Mouse (Mus musculus): ENCODE results near the gene Tinag. TPM values are rescaled to one million over a fixed set of nuclear protein-coding genes. Genes with fewer than 3 reads are reported as not detected.
"Not testable (repeated sequence)": the region's sequence is repeated elsewhere in the genome, so short reads cannot be mapped to it uniquely, and the experiment has no call there.

Tinag gene
- polyA plus RNA-seq (2015; fragmentation: Nextera tagmentation; extraction: Ambion mirVana), result not detected in 2 replicates

- no peak within 1 kb of the TSS for H3K9ac ChIP-seq (replicated peaks)
- WGBS, result 69% methylated on average over 2 of the region's 2 CpGs
These were observed at the start of gene Tinag for GRCm38 (mm10) chr9:77045585-77045984. TSS of gene Tinag (minus strand) at chr9:77045794.

GRCm38 (mm10) chr9:77083221-77083620, 37.6 kb upstream of the Tinag start:
- H3K4me1 ChIP-seq (replicated peaks); H3K9ac ChIP-seq (replicated peaks); H3K9me3 ChIP-seq; H3K27ac ChIP-seq; H3K36me3 ChIP-seq; H3K27me3 ChIP-seq; H3K4me2 ChIP-seq (replicated peaks); ATAC-seq; H3K4me3 ChIP-seq (replicated peaks): not testable (repeated sequence)
- WGBS, result 83% methylated on average over 1 of the region's 1 CpGs

More at GRCm38 (mm10) chr9:77045585-77045984, at the start of gene Tinag:
- H3K4me1 ChIP-seq (replicated peaks), result no peaks in the 10 kb centered on the region
- H3K27ac ChIP-seq, result no peak within 1 kb of the TSS
- no peak within 1 kb of the TSS for H3K4me3 ChIP-seq (replicated peaks)
- ATAC-seq, result no peak
- no peaks in the 10 kb centered on the region for H3K9me3 ChIP-seq
- H3K36me3 ChIP-seq, result no peaks in the 10 kb centered on the region
- no peaks in the 10 kb centered on the region for H3K27me3 ChIP-seq
- H3K4me2 ChIP-seq (replicated peaks), result no peak within 1 kb of the TSS

GRCm38 (mm10) chr9:77071676-77072075, 26.1 kb upstream of the Tinag start:
- Histone ChIP-seq H3K9ac (replicated peaks) (no peak overlapping the region), H3K36me3 (no peaks in the 10 kb centered on the region), H3K4me3 (replicated peaks) (no peak overlapping the region), H3K9me3 (no peaks in the 10 kb centered on the region), H3K27me3 (no peaks in the 10 kb centered on the region), H3K27ac (no peak overlapping the region), H3K4me2 (replicated peaks) (no peak overlapping the region), H3K4me1 (replicated peaks) (no peaks in the 10 kb centered on the region)
- ATAC-seq, result no peak
- 77% methylated on average over 2 of the region's 2 CpGs for WGBS

- no peaks in the 10 kb centered on the region for H3K9me3 ChIP-seq
- H3K9ac ChIP-seq (replicated peaks), result no peak overlapping the region
- no peaks in the 10 kb centered on the region for H3K36me3 ChIP-seq
- 81% methylated on average over 4 of the region's 4 CpGs for WGBS
- no peak overlapping the region for H3K27ac ChIP-seq
- H3K27me3 ChIP-seq, result no peaks in the 10 kb centered on the region
- H3K4me1 ChIP-seq (replicated peaks), result 0 out of 2 replicates have a peak, but pooled peaks cover 3% of the 10 kb centered on the region
- no peak overlapping the region for H3K4me2 ChIP-seq (replicated peaks)
- no peak for ATAC-seq
- H3K4me3 ChIP-seq (replicated peaks), result no peak overlapping the region
These were observed 11.0 kb upstream of the Tinag start for GRCm38 (mm10) chr9:77056611-77057010.

- Histone ChIP-seq H3K9me3 (no peaks in the 10 kb centered on the region), H3K4me1 (replicated peaks) (0 out of 2 replicates have a peak, but pooled peaks cover 3% of the 10 kb centered on the region), H3K4me2 (replicated peaks) (no peak overlapping the region), H3K27ac (no peak overlapping the region), H3K36me3 (no peaks in the 10 kb centered on the region), H3K27me3 (no peaks in the 10 kb centered on the region), H3K9ac (replicated peaks) (no peak overlapping the region), H3K4me3 (replicated peaks) (no peak overlapping the region)
- ATAC-seq, result peak; percentile 80
- WGBS, result 66% methylated on average over 9 of the region's 9 CpGs
These were observed 9.0 kb upstream of the Tinag start for GRCm38 (mm10) chr9:77054426-77055193.

GRCm38 (mm10) chr9:77051406-77051805, 5.8 kb upstream of the Tinag start:
- Histone ChIP-seq H3K27ac (no peak overlapping the region), H3K4me2 (replicated peaks) (no peak overlapping the region), H3K4me1 (replicated peaks) (0 out of 2 replicates have a peak, but pooled peaks cover 3% of the 10 kb centered on the region), H3K4me3 (replicated peaks) (no peak overlapping the region), H3K9me3 (no peaks in the 10 kb centered on the region), H3K36me3 (no peaks in the 10 kb centered on the region), H3K9ac (replicated peaks) (no peak overlapping the region), H3K27me3 (no peaks in the 10 kb centered on the region)
- no peak for ATAC-seq
- WGBS, result 75% methylated on average over 2 of the region's 2 CpGs

- H3K36me3 ChIP-seq, result no peaks in the 10 kb centered on the region
- ATAC-seq, result no peak
- no peak overlapping the region for H3K27ac ChIP-seq
- 0 out of 2 replicates have a peak, but pooled peaks cover 3% of the 10 kb centered on the region for H3K4me1 ChIP-seq (replicated peaks)
- no peaks in the 10 kb centered on the region for H3K9me3 ChIP-seq
- no peak overlapping the region for H3K4me3 ChIP-seq (replicated peaks)
- no peak overlapping the region for H3K9ac ChIP-seq (replicated peaks)
- no peak overlapping the region for H3K4me2 ChIP-seq (replicated peaks)
- no peaks in the 10 kb centered on the region for H3K27me3 ChIP-seq
- WGBS, result 87% methylated on average over 2 of the region's 2 CpGs
These were observed 4.1 kb upstream of the Tinag start for GRCm38 (mm10) chr9:77049669-77050068.

GRCm38 (mm10) chr9:77046067-77046715, 597 bp upstream of the Tinag start:
- Histone ChIP-seq H3K4me1 (replicated peaks) (no peaks in the 10 kb centered on the region), H3K27ac (no peak overlapping the region), H3K36me3 (no peaks in the 10 kb centered on the region), H3K4me2 (replicated peaks) (no peak overlapping the region), H3K27me3 (no peaks in the 10 kb centered on the region), H3K4me3 (replicated peaks) (no peak overlapping the region), H3K9me3 (no peaks in the 10 kb centered on the region), H3K9ac (replicated peaks) (no peak overlapping the region)
- 91% methylated on average over 5 of the region's 5 CpGs for WGBS
- no peak for ATAC-seq

- no peaks in the 10 kb centered on the region for H3K4me1 ChIP-seq (replicated peaks)
- H3K27me3 ChIP-seq, result no peaks in the 10 kb centered on the region
- H3K4me3 ChIP-seq (replicated peaks), result no peak overlapping the region
- no peak overlapping the region for H3K4me2 ChIP-seq (replicated peaks)
- ATAC-seq, result peak; percentile 45; the same call in 1 of the 2 replicates
- no peak overlapping the region for H3K27ac ChIP-seq
- 55% methylated on average over 2 of the region's 2 CpGs for WGBS
- no peaks in the 10 kb centered on the region for H3K36me3 ChIP-seq
- no peak overlapping the region for H3K9ac ChIP-seq (replicated peaks)
- no peaks in the 10 kb centered on the region for H3K9me3 ChIP-seq
These were observed 10.2 kb downstream of the Tinag start for GRCm38 (mm10) chr9:77035361-77035760.

- H3K36me3 ChIP-seq, result no peaks in the 10 kb centered on the region
- H3K4me2 ChIP-seq (replicated peaks), result no peak overlapping the region
- H3K4me1 ChIP-seq (replicated peaks), result no peaks in the 10 kb centered on the region
- no peaks in the 10 kb centered on the region for H3K9me3 ChIP-seq
- no peak overlapping the region for H3K4me3 ChIP-seq (replicated peaks)
- H3K9ac ChIP-seq (replicated peaks), result no peak overlapping the region
- H3K27me3 ChIP-seq, result no peaks in the 10 kb centered on the region
- 87% methylated on average over 9 of the region's 9 CpGs for WGBS
- ATAC-seq, result no peak
- H3K27ac ChIP-seq, result no peak overlapping the region
These were observed 13.0 kb downstream of the Tinag start for GRCm38 (mm10) chr9:77032430-77033154.

GRCm38 (mm10) chr9:77025271-77025670, 20.3 kb downstream of the Tinag start:
- H3K9me3 ChIP-seq, result no peaks in the 10 kb centered on the region
- no peak overlapping the region for H3K4me3 ChIP-seq (replicated peaks)
- H3K36me3 ChIP-seq, result no peaks in the 10 kb centered on the region
- H3K9ac ChIP-seq (replicated peaks), result no peak overlapping the region
- H3K27me3 ChIP-seq, result no peaks in the 10 kb centered on the region
- H3K4me1 ChIP-seq (replicated peaks), result no peaks in the 10 kb centered on the region
- 79% methylated on average over 2 of the region's 2 CpGs for WGBS
- H3K4me2 ChIP-seq (replicated peaks), result no peak overlapping the region
- ATAC-seq, result no peak
- no peak overlapping the region for H3K27ac ChIP-seq

- H3K36me3 ChIP-seq, result no peaks in the 10 kb centered on the region
- H3K4me3 ChIP-seq (replicated peaks), result no peak overlapping the region
- no peaks in the 10 kb centered on the region for H3K9me3 ChIP-seq
- no peaks in the 10 kb centered on the region for H3K27me3 ChIP-seq
- H3K4me1 ChIP-seq (replicated peaks), result no peaks in the 10 kb centered on the region
- ATAC-seq, result no peak
- H3K27ac ChIP-seq, result no peak overlapping the region
- H3K4me2 ChIP-seq (replicated peaks), result no peak overlapping the region
- H3K9ac ChIP-seq (replicated peaks), result no peak overlapping the region
- 78% methylated on average over 4 of the region's 4 CpGs for WGBS
These were observed 26.7 kb downstream of the Tinag start for GRCm38 (mm10) chr9:77018935-77019334.

All from midbrain, embryonic 13.5 days (tissue).